Mouse (Mus musculus): ENCODE measurements at regions not wholly inside any gene's neighbourhood (a gene's known extent, or its start where the extent isn't known, plus 50 kb on each side); places are given as distances from the start of the nearest gene placed in this dataset.

DNA sequence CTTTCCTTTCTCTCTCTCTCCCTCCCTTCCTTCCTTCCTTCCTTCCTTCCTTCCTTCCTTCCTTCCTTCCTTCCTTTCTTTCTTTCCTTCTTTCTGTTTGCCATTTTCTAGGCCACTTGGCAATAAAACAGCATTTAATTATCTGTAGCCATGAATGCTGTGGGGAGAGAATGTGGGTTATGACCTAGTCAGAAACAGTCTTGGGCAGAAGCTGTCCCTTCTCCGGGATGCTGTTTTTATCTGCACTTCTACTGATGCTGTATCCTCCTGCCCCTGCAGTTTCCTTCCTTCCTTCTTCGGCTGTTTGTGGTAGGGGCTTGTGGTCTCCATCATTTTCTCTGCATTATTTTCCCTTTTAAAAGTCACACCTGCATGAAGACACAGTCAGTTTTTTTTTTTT is 272.3 kb upstream of the Sox2 start:
- no peak for DNase-seq (ENCODE audit: low read depth)

DNA sequence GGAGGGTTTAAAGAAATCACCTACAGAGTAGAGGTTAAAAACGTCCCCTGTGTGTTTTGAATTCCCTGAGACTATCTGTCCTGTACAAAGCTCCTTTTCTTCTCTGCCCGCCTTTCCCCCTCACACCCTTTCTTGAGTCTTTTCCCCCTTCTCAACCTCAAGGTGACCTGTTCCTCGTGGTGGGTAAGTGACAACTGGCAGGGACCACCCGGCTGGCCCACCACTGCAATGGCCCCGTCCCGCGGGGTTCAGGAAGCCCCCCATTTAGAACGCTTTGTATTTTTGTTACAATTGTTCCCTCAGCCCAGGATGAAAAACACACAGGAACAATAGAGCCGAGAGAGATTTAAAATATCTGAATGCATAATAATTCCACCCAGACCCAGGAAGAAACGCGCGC is 272.9 kb upstream of the Sox2 start:
- DNase-seq (ENCODE audit: low read depth): no peak

DNA sequence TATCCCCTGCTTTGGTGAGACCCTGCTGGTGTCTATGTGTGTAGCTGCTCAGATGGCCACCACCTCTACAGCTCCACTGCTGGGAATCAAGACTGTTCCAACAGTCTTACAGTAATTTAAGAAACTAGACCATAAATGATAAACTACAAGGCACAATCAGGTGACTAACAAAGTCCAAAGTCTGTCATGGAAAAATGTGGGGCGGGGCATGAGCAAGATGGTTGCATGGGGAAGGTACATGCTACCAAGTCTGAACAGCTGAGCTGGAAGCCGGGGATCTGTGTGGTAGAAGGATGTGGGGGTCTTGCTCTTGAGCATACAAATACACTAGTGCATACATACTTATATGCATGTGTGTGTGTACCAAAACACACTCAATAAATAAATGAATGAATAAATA is 278.8 kb upstream of the Sox2 start:
- no peak for DNase-seq (ENCODE audit: low read depth)

DNA sequence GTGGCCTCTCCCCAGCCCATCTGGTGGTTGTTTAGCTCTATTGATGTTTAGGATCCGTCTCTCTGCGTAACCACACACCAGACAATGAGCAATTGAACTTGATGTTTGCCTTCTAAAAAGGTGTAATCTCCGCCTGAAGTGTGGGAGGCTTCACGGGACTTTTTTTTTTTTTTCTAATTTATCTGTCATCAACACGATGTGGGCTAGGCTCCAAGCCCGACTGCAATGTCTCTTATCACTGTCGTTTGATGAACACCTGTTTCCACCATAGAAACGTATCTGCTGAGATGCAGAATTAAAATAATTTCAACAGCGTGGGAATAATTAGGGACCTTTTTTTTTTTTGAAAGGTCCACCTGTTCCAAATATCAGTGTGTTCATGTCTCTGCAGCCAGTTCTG is 257.0 kb upstream of the Dnajc19 start:
- no peak for DNase-seq (ENCODE audit: low read depth)

DNA sequence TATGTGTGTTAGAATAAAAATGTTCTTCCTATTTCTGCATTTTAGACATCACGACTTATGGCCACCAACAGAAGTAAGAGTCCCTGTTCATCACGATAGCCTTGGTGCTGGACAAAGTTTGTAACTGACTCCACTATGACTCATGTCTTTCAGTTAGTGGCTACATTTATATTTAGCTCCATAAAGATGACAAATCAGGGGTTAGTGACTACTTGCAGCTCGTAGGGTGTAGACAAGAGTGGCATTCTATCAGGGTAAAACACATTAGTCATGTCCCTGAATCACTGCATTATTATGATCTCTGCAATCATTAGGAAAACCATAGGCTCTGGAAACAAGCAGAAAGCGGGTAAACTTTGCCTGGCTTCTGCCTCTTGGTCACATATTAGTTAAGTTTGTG is 252.4 kb upstream of the Dnajc19 start:
- no peak for DNase-seq (ENCODE audit: low read depth)

DNA sequence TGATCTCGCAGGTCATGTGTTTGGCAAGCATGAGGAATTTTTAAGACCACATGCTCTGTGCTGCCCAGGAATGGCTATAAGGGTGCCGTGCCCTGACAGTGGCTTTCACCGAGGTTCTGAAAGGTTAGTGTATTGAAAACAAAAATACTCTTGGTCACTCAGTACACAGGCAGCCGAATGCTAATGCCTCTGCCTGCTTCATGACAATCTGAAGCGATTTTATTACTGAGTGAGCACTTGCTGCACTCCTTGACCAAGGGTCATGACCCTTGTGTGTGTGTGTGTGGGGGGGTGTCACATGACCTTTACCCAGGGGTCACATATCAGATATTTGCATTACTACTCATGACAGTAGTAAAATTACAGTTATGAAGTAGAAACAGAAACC is 250.8 kb upstream of the Dnajc19 start:
- no peak for DNase-seq (ENCODE audit: low read depth)

DNA sequence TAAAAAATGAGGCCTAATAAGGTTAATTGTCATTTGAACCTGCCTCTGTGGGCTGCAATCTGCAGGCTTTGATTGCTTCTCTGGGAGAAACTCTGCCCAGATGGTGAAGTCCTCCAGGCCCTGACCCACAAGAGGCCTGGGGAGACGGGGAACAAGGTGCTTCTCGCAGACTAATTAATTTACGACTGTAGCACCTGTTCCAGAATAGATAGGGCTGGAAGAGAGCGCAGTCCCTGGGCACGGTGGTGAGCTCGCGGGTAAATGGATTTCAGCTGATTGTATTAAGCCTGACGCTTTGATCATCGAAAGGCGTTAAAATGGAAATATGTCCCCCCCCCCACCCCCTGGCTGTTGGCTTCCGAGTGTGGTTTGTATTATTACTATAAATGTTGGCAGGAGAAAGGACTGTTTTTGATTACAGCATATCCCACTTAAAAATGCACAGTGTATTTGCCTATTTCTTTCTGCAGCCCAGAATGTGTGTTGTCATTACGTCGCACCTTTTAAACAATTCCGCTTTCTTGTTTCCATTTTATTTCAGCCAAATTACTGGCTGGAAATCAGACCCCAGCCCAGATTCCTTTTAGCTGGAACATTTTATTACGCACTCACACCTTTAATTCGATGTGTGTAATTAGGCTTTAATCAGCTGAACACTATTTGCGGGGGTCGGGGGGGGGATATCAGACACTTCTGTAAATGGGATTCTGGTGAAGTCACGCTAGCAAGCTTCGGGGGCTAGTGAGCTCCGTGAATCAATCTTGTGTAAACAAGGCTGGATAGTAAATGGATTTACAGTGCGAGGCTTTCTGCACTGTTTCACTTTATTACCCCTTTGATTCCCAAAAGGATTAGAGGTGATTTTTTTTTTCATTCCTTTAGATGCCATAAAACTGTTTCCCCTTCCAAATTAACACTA is 250.1 kb upstream of the Dnajc19 start:
- no peak for DNase-seq (ENCODE audit: low read depth)

DNA sequence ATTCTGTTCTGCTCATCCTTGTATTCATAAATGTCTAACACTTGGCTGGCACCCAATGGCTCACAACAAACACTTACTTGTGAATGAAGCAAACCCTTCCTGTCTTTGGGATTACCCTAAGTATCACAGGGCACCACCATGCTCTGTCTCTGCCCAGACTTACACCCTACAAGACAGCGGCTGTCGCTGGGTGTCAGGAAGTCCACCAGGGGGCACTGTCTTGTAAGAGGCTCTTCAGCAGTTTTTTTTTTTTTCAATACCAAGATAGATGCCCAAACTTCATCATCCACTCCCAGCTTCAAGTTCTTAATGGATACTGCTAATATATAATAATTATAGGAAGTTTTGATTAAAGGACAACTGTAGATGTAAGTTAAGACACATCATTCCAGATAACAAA is 247.7 kb upstream of the Dnajc19 start:
- peak; percentile 1 for DNase-seq (ENCODE audit: low read depth)

DNA sequence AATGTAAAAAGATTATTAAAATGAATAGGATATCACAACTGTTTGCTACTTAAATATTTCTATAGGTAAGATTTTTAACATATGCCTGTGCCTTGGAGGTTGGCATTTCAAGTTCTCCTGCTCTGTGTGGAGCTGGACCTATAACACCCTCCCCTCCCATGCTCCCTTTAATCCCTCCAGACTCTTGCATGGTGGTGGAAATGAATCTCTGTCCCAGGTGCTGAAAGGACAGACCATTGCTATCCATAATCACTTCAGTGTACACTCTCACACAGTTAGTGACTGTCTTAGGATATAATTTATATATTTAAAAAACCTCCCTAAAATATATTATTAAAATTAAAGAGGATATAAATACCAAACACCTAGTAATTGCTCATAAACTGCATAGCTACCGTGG is 244.5 kb upstream of the Dnajc19 start:
- no peak for DNase-seq (ENCODE audit: low read depth)

DNA sequence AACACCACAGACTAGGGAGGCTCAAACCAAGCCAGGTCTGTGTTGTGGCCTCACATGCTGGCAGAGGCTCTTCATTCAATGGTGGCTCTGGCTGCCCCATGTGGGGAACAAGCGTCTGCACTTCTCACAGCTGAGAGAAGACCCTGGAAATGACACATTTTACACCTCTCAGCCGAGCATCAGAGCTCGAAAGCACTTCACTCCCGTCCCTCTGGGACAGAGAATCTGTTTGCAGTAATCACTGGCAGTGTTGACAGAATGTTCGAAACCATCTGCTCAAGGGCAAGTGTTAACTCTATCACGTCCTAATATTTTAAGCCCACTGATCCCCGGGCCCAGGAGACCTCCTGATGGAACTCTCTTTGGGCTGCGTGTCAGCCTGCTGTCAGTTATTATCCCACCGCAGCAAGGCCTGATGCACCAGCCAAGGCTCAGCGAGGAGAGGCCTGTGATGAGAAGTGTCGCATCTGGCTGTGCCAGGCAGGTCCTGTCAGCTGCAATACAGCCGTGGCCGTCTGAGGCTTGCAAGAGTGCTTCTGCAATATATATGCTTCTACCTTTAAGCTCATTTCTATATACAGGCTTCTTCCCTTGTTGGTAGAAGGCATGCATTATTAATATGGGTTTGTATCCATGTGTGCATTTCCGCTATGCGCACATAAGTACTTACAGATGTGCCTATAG is 241.5 kb upstream of the Dnajc19 start:
- no peak for DNase-seq (ENCODE audit: low read depth)

DNA sequence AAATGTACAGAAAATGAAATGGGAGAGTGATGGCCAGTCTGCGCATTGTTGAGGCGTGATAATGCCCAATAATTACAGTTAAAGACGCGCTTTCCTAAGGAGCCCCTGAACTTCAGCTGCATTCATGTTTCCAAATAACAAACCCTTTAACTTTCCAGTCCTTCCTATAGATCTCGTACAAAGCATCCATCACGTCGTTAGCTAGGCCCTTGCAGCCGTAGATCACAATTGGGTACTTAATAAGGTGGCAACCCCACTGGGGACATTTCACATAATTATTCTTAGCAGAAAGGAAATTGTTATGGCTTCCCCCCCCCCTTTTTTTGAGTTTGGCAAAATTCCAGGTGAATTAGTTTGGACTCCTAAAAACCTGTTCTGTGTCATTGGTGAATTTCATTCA is 233.7 kb upstream of the Dnajc19 start:
- DNase-seq (ENCODE audit: low read depth): no peak

DNA sequence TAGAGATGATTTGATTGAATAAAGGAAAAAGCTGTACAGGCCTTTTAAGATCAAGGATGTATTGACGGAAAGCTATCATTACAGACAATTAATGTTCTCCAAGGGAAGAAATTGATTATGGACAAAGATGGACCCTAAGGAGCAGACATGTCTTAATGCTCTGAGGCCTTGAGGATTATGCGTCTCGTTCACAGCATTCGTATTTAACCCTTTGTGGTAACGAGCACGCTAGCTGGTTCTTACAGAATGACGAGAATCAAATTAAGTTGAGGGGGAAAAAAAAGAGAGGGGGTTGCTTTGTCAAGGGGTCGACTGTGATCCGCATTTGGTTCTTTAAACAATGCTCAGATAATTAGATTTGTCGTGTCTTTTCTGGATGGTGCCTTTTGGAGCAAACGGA is 233.3 kb upstream of the Dnajc19 start:
- DNase-seq (ENCODE audit: low read depth): no peak

DNA sequence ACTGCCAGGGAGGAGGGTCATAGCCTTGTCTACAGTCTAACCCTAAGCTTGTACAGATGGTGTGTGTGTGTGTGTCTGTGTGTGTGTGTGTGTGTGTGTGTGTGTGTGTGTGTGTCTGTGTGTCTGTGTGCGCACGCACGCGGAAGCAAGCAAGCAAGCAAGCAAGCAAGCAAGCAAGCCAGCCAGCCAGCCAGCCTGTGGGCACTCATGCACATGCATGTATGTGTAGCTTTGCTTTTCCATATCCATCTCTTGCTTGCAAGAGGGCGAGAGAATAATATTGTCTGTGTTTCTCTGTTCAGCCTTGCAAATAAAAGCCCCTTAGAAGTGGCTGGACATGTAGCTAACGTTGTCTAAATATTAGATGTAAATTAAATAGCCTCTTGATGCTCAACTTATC is 230.8 kb upstream of the Dnajc19 start:
- no peak for DNase-seq (ENCODE audit: low read depth)

DNA sequence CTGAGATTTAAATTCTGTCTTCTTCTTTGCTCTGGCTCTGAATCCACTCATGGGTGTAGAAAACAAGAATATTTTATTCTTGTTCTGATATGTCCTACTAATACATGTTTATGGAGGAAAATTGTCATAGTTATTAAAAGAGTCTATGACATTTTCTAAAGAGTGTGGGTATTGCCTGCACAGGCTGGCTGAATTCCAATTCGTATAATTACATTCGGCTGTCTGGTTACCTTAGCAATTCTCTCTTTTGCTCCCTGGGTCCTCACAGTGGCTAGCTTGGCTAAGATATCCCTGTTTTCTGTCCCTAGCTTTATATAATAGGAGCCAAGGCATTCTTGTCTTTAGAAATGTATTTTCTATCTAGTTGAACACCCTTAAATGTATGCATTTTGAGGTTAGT is 218.5 kb upstream of the Dnajc19 start:
- DNase-seq (ENCODE audit: low read depth): no peak

DNA sequence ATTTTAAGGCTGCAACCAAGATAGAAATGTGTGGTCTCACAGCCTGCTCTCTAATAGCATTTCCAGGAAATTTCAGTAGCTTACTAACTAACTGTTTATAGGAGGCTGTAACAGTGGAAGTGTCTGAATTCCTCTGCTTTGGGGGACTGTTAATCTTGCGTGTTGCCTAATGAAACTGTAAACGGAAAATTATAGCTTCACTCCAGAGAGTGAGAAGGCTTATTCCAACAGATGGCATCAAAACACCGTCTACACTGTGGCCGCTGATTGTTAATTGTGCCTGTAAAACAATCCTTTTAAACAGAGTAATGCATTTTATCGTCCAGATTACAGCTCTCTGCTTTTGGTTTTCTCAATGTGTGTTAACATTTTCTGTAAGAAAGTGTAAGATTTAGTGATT is 206.7 kb upstream of the Dnajc19 start:
- no peak for DNase-seq (ENCODE audit: low read depth)

DNA sequence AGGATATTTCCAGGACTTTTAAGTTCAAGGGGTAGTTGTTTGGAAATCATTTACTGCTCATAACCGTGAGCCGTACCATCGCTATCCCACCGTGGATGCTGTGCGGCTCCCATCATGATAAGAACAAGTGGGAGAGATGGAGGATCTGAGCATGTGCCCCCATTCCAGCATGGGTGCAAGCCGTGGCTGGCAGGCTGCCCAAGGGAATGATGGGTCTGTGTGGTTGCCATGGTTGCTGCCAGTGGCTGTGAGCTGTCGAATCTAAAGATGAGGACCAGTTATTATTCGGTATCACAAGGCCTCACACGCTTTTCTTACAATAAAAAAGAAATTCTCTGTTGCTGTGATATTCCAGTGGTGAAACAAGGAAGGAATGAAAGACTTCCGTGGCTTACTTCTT is 189.0 kb upstream of the Dnajc19 start:
- no peak for DNase-seq (ENCODE audit: low read depth)

DNA sequence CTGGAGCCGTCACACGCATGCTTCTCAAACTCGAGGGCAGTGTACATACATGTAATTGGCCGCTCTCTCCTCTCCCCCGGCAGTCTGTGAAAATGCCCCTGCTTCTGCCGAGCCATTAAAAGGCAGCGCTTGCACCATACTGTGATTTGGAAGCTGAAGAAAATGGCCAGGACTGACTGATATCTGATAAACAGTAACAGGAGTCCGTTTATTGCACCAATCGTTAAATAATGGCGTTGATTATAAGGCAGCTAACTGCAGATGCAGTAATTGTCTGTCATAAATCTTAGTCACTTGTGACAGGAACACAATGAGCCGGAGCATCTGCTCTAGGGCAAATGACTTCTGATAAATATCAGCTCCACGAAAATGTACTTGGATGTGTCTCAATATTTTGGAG is 185.3 kb upstream of the Dnajc19 start:
- DNase-seq (ENCODE audit: low read depth): no peak

DNA sequence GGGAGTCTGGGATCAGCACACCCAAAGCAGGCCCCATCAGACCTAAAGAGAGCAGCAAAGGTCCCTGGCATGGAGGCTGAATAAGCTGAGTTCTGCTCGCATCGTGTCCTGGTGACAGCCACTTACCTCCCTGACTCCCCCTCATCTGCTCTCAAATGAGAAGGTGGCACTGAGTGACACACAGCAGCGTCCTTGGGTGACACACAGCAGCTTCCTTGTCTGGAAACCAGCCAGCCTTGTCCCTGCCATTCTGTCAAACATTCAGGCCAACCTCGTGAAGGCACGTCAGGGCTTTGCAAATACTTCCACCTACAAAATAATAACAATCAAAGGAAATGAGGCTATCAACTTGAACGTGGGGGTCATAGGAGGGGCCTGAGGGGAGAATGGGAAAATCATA is 183.7 kb upstream of the Dnajc19 start:
- DNase-seq (ENCODE audit: low read depth): no peak

DNA sequence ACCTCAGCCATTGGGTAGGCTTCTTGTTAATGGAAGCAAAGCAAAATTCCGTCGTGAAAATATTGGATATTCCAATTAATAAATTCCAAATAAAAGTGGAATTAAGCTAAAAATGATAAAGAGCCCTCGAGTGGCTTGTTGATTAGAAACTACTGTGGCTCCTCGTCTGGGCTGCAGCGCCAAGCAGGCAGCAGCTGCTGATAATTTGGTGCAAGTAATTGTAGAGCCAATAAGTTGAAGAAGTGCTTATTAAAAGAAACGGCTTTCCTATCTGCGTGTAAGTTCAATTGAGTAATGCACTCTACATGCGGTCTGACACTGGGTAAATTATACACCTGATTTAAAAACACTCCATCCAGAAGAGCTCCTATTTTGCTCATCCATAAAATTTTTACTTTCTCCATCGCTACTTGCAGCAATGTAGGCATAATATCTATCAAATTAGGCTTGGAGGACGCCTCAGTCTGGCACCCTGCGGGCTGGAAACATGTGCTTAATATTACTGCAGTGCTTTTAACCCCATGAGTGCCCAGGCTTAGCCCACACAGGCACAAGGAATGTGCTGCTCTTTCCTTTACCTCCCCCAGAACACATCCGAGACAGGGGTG is 171.7 kb upstream of the Dnajc19 start:
- DNase-seq (ENCODE audit: low read depth): no peak

DNA sequence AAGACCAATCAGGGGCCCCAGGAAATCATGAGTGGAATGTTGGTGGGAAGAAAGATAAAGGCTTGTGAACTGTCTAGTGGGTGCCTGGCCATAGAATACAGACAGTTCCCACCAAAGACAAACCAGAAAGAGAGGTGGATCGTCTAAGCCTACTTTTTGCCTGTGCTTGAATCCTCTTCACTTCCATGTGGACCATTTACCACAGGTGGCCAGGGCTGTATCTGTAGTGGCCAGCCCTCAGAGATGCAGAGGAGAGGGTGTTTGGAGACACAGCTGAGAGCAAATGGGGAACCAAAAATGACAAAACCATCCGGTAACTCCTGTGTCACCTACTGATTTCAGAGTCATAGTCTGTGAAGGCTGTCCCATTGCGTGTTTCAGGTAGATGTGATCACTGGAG is 161.0 kb upstream of the Dnajc19 start:
- DNase-seq (ENCODE audit: low read depth): no peak

DNA sequence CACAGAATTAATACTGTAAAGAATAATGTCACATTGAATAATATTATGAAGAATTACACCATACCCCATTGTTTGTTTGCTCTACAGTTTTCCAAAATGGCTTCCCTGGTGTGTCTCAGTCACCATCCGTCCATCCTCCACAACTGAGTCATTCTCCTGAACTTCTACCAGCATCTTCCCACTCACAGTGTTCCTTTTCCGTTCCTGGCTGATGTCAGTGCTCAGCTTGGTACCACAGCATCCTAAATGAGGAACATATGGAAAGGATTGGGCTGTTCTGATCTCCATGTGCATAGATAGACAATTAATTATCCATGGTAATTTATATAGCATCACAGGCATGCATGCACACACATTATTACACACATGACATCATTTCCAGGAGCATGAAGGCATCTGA is 158.9 kb upstream of the Dnajc19 start:
- DNase-seq (ENCODE audit: low read depth): no peak

DNA sequence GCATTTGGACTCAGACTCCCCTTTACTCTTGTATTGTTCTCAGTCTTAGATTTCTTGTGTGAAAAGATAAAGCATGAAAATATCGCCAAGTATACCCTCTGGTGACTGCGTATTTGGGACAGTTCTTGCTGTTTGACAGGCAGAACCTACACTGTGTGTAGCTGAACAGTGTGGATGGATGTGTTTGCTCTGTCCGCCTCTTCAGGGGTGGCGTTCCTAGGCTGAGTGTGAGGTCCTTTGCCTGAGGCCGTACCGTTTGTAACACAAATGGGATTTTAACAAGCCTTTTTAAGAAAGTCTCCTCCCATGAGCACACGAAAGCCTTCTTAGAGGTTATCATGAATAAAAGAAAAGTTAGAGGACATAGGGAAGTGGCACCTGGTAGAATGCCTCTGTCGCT is 153.3 kb upstream of the Dnajc19 start:
- DNase-seq (ENCODE audit: low read depth): no peak
